Mouse (Mus musculus): ENCODE data around the gene Esp31. TPM values are rescaled to one million over a fixed set of nuclear protein-coding genes. Genes with fewer than 3 reads are reported as not detected.

The Esp31 gene
- not detected for polyA plus RNA-seq (2014; fragmentation: Illumina TruSeq; extraction: RNeasy Lipid Tissue Mini Kit (QIAGEN cat#74804); ENCODE audit: low read depth, low replicate concordance)

GRCm38 (mm10) chr17:38639147-38639546, at the start of gene Esp31:
TSS of gene Esp31 (plus strand) at chr17:38639447.

Other genes starting within 250 kb of the Esp31 start
- not detected for gene Esp36, start 219.3 kb upstream of the Esp31 start, polyA plus RNA-seq (2014; fragmentation: Illumina TruSeq; extraction: RNeasy Lipid Tissue Mini Kit (QIAGEN cat#74804); ENCODE audit: low read depth, low replicate concordance)
- gene Esp34, start 85.3 kb upstream of the Esp31 start, polyA plus RNA-seq (2014; fragmentation: Illumina TruSeq; extraction: RNeasy Lipid Tissue Mini Kit (QIAGEN cat#74804); ENCODE audit: low read depth, low replicate concordance) = not detected